Mouse (Mus musculus): Measurements from ENCODE around the gene Zbtb20.

- no peak for TF ChIP-seq GATA1 (IDR thresholded peaks at IDR 0.05; ENCODE audit: low read length)
- no peak for TF ChIP-seq TAL1 (IDR thresholded peaks at IDR 0.05; ENCODE audit: low read length)
Observed at GRCm38 (mm10) chr16:43501284-43501683, 625.6 kb downstream of the Zbtb20 start.

Data from erythroblast, embryonic 14.5 days (primary cell).